Mouse (Mus musculus) cerebellum, adult 2 months (tissue): ENCODE data around the gene Hoxc9.

Experiments used
- CTCF ChIP-seq: fragments of 200-500 bp; IDR thresholded peaks from 2 replicates; pipeline ENCODE4 v1.5.1; 2011; ENCODE audit warnings: low read depth, mild to moderate bottlenecking, control low read depth, low read length, moderate library complexity, borderline replicate concordance; ENCODE audit not compliant: insufficient read depth
- POLR2A ChIP-seq: fragments of 200-500 bp; IDR thresholded peaks from 2 replicates; pipeline ENCODE4 v1.6.1; 2011; ENCODE audit warnings: low read length, control low read depth, borderline replicate concordance; ENCODE audit not compliant: insufficient read depth

GRCm38 (mm10) chr15:102999183-102999831 lies 23.1 kb downstream of the Hoxc9 start:
- TF ChIP-seq CTCF, result no peak
- TF ChIP-seq POLR2A, result no peak
